Mouse (Mus musculus): ENCODE results near the gene Rabgap1l. TPM values are rescaled to one million over a fixed set of nuclear protein-coding genes. Genes with fewer than 3 reads are reported as not detected.
"Not testable (repeated sequence)": the region's sequence is repeated elsewhere in the genome, so short reads cannot be mapped to it uniquely, and the experiment has no call there.

The Rabgap1l gene
- polyA plus RNA-seq, 1 experiment from 2014 or later: 27.0 TPM

- Histone ChIP-seq H3K27me3 (ENCODE audit: control insufficient read depth, insufficient read depth, low read length) (no peaks in the 10 kb centered on the region), H3K4me2 (ENCODE audit: low read depth, low read length) (no peak overlapping the region), H3K9ac (ENCODE audit: low read length) (no peak overlapping the region), H3K9me3 (replicated peaks; ENCODE audit: control insufficient read depth, low read length) (no peaks in the 10 kb centered on the region), H3K36me3 (ENCODE audit: control insufficient read depth, insufficient read depth, low read length) (no peaks in the 10 kb centered on the region), H3K4me1 (ENCODE audit: control insufficient read depth, insufficient read depth, low read length) (no peaks in the 10 kb centered on the region), H3K4me3 (replicated peaks; ENCODE audit: low read length) (no peak overlapping the region), H3K27ac (ENCODE audit: low read length) (no peak overlapping the region)
- 80% methylated on average over 3 of the region's 3 CpGs for WGBS
- ATAC-seq (ENCODE audit: insufficient read depth, low FRiP score): no peak
Observed at GRCm38 (mm10) chr1:160297701-160298100, 495.3 kb downstream of the Rabgap1l start.

GRCm38 (mm10) chr1:160295323-160295722 lies 497.7 kb downstream of the Rabgap1l start:
- Histone ChIP-seq H3K9me3 (replicated peaks; ENCODE audit: control insufficient read depth, low read length) (no peaks in the 10 kb centered on the region), H3K36me3 (ENCODE audit: control insufficient read depth, insufficient read depth, low read length) (no peaks in the 10 kb centered on the region), H3K27me3 (ENCODE audit: control insufficient read depth, insufficient read depth, low read length) (no peaks in the 10 kb centered on the region), H3K4me1 (ENCODE audit: control insufficient read depth, insufficient read depth, low read length) (peaks cover under 1% of the 10 kb centered on the region; the same call in 1 of the 2 replicates), H3K4me2 (ENCODE audit: low read depth, low read length) (no peak overlapping the region), H3K9ac (ENCODE audit: low read length) (no peak overlapping the region), H3K27ac (ENCODE audit: low read length) (no peak overlapping the region), H3K4me3 (replicated peaks; ENCODE audit: low read length) (no peak overlapping the region)
- 65% methylated on average over 1 of the region's 1 CpGs for WGBS
- ATAC-seq (ENCODE audit: insufficient read depth, low FRiP score): no peak

- peaks cover 4% of the 10 kb centered on the region; the same call in 1 of the 2 replicates for H3K4me1 ChIP-seq (ENCODE audit: control insufficient read depth, insufficient read depth, low read length)
- H3K27me3 ChIP-seq (ENCODE audit: control insufficient read depth, insufficient read depth, low read length): no peaks in the 10 kb centered on the region
- WGBS: 72% methylated on average over 3 of the region's 3 CpGs
- no peaks in the 10 kb centered on the region for H3K36me3 ChIP-seq (ENCODE audit: control insufficient read depth, insufficient read depth, low read length)
- no peak overlapping the region for H3K27ac ChIP-seq (ENCODE audit: low read length)
- ATAC-seq (ENCODE audit: insufficient read depth, low FRiP score): no peak
- H3K4me2 ChIP-seq (ENCODE audit: low read depth, low read length): no peak overlapping the region
- no peak overlapping the region for H3K4me3 ChIP-seq (replicated peaks; ENCODE audit: low read length)
- H3K9me3 ChIP-seq (replicated peaks; ENCODE audit: control insufficient read depth, low read length): no peaks in the 10 kb centered on the region
- H3K9ac ChIP-seq (ENCODE audit: low read length): no peak overlapping the region
Observed at GRCm38 (mm10) chr1:160293488-160293887, 499.5 kb downstream of the Rabgap1l start.

GRCm38 (mm10) chr1:160292058-160292457 lies 501.0 kb downstream of the Rabgap1l start:
- no peaks in the 10 kb centered on the region for H3K27me3 ChIP-seq (ENCODE audit: control insufficient read depth, insufficient read depth, low read length)
- 92% methylated on average over 2 of the region's 2 CpGs for WGBS
- no peak for ATAC-seq (ENCODE audit: insufficient read depth, low FRiP score)

GRCm38 (mm10) chr1:160290242-160290641 lies 502.8 kb downstream of the Rabgap1l start:
- H3K27ac ChIP-seq (ENCODE audit: low read length): no peak overlapping the region
- H3K36me3 ChIP-seq (ENCODE audit: control insufficient read depth, insufficient read depth, low read length): no peaks in the 10 kb centered on the region
- H3K9ac ChIP-seq (ENCODE audit: low read length): no peak overlapping the region
- H3K4me1 ChIP-seq (ENCODE audit: control insufficient read depth, insufficient read depth, low read length): peaks cover 9% of the 10 kb centered on the region; the same call in 1 of the 2 replicates
- 50% methylated on average over 9 of the region's 9 CpGs for WGBS
- no peak for ATAC-seq (ENCODE audit: insufficient read depth, low FRiP score)
- no peaks in the 10 kb centered on the region for H3K9me3 ChIP-seq (replicated peaks; ENCODE audit: control insufficient read depth, low read length)
- H3K4me3 ChIP-seq (replicated peaks; ENCODE audit: low read length): no peak overlapping the region
- no peaks in the 10 kb centered on the region for H3K27me3 ChIP-seq (ENCODE audit: control insufficient read depth, insufficient read depth, low read length)
- H3K4me2 ChIP-seq (ENCODE audit: low read depth, low read length): no peak overlapping the region

More at GRCm38 (mm10) chr1:160292058-160292457, 501.0 kb downstream of the Rabgap1l start:
- Histone ChIP-seq H3K36me3 (ENCODE audit: control insufficient read depth, insufficient read depth, low read length) (no peaks in the 10 kb centered on the region), H3K4me3 (replicated peaks; ENCODE audit: low read length) (no peak overlapping the region), H3K4me1 (ENCODE audit: control insufficient read depth, insufficient read depth, low read length) (peaks cover 6% of the 10 kb centered on the region; the same call in 1 of the 2 replicates), H3K9me3 (replicated peaks; ENCODE audit: control insufficient read depth, low read length) (no peaks in the 10 kb centered on the region), H3K9ac (ENCODE audit: low read length) (no peak overlapping the region), H3K4me2 (ENCODE audit: low read depth, low read length) (no peak overlapping the region), H3K27ac (ENCODE audit: low read length) (no peak overlapping the region)

- Histone ChIP-seq H3K9me3 (replicated peaks; ENCODE audit: control insufficient read depth, low read length) (no peaks in the 10 kb centered on the region), H3K27ac (ENCODE audit: low read length) (no peak overlapping the region), H3K36me3 (ENCODE audit: control insufficient read depth, insufficient read depth, low read length) (no peaks in the 10 kb centered on the region), H3K4me3 (replicated peaks; ENCODE audit: low read length) (no peak overlapping the region), H3K9ac (ENCODE audit: low read length) (no peak overlapping the region), H3K4me2 (ENCODE audit: low read depth, low read length) (no peak overlapping the region), H3K4me1 (ENCODE audit: control insufficient read depth, insufficient read depth, low read length) (peaks cover 9% of the 10 kb centered on the region; the same call in 1 of the 2 replicates), H3K27me3 (ENCODE audit: control insufficient read depth, insufficient read depth, low read length) (no peaks in the 10 kb centered on the region)
- no peak for ATAC-seq (ENCODE audit: insufficient read depth, low FRiP score)
- 48% methylated on average over 5 of the region's 5 CpGs for WGBS
Observed at GRCm38 (mm10) chr1:160287058-160287645, 505.9 kb downstream of the Rabgap1l start.

GRCm38 (mm10) chr1:160286400-160287057 lies 506.5 kb downstream of the Rabgap1l start:
- no peaks in the 10 kb centered on the region for H3K9me3 ChIP-seq (replicated peaks; ENCODE audit: control insufficient read depth, low read length)
- no peaks in the 10 kb centered on the region for H3K27me3 ChIP-seq (ENCODE audit: control insufficient read depth, insufficient read depth, low read length)
- no peak overlapping the region for H3K4me3 ChIP-seq (replicated peaks; ENCODE audit: low read length)
- 58% methylated on average over 7 of the region's 7 CpGs for WGBS
- no peak overlapping the region for H3K4me2 ChIP-seq (ENCODE audit: low read depth, low read length)
- H3K4me1 ChIP-seq (ENCODE audit: control insufficient read depth, insufficient read depth, low read length): peaks cover 9% of the 10 kb centered on the region; the same call in 1 of the 2 replicates
- no peak overlapping the region for H3K9ac ChIP-seq (ENCODE audit: low read length)
- no peak for ATAC-seq (ENCODE audit: insufficient read depth, low FRiP score)
- no peak overlapping the region for H3K27ac ChIP-seq (ENCODE audit: low read length)
- no peaks in the 10 kb centered on the region for H3K36me3 ChIP-seq (ENCODE audit: control insufficient read depth, insufficient read depth, low read length)

GRCm38 (mm10) chr1:160284241-160284640 lies 508.8 kb downstream of the Rabgap1l start:
- Histone ChIP-seq H3K4me2 (ENCODE audit: low read depth, low read length) (no peak overlapping the region), H3K27ac (ENCODE audit: low read length) (no peak overlapping the region), H3K4me1 (ENCODE audit: control insufficient read depth, insufficient read depth, low read length) (0 out of 2 replicates have a peak, but pooled peaks cover 5% of the 10 kb centered on the region), H3K9ac (ENCODE audit: low read length) (no peak overlapping the region), H3K36me3 (ENCODE audit: control insufficient read depth, insufficient read depth, low read length) (no peaks in the 10 kb centered on the region), H3K9me3 (replicated peaks; ENCODE audit: control insufficient read depth, low read length) (no peaks in the 10 kb centered on the region), H3K4me3 (replicated peaks; ENCODE audit: low read length) (no peak overlapping the region), H3K27me3 (ENCODE audit: control insufficient read depth, insufficient read depth, low read length) (no peaks in the 10 kb centered on the region)
- 90% methylated on average over 4 of the region's 4 CpGs for WGBS
- no peak for ATAC-seq (ENCODE audit: insufficient read depth, low FRiP score)

GRCm38 (mm10) chr1:160282166-160282874 lies 510.7 kb downstream of the Rabgap1l start:
- H3K9ac ChIP-seq (ENCODE audit: low read length); H3K27me3 ChIP-seq (ENCODE audit: control insufficient read depth, insufficient read depth, low read length); H3K27ac ChIP-seq (ENCODE audit: low read length); H3K9me3 ChIP-seq (replicated peaks; ENCODE audit: control insufficient read depth, low read length); H3K36me3 ChIP-seq (ENCODE audit: control insufficient read depth, insufficient read depth, low read length); H3K4me3 ChIP-seq (replicated peaks; ENCODE audit: low read length); H3K4me2 ChIP-seq (ENCODE audit: low read depth, low read length); ATAC-seq (ENCODE audit: insufficient read depth, low FRiP score); H3K4me1 ChIP-seq (ENCODE audit: control insufficient read depth, insufficient read depth, low read length): not testable (repeated sequence)
- WGBS: 90% methylated on average over 2 of the region's 2 CpGs

All from stomach, embryonic 16.5 days (tissue).